Mouse (Mus musculus) kidney, postnatal 14 days (tissue): ENCODE measurements around the gene Olfr221.

ENCODE experiments used
- DNase-seq: peaks from one replicate; pipeline ENCODE4 v3.0.0; 2022; ENCODE audit warnings: mixed read lengths

The Olfr221 gene

GRCm38 (mm10) chr14:52019051-52019589 lies 23.1 kb downstream of the Olfr221 start:
- no peak for DNase-seq

GRCm38 (mm10) chr14:52018248-52019050 lies 23.8 kb downstream of the Olfr221 start:
- DNase-seq, result no peak

GRCm38 (mm10) chr14:52017662-52018061 lies 24.6 kb downstream of the Olfr221 start:
- DNase-seq, result no peak

GRCm38 (mm10) chr14:52016625-52017405 lies 25.4 kb downstream of the Olfr221 start:
- peak; percentile 13 for DNase-seq

- no peak for DNase-seq
Measured at GRCm38 (mm10) chr14:52015445-52016100, 26.7 kb downstream of the Olfr221 start, which contains the start of gene Tmem253. Gene Tmem253, plus strand, starts transcription at chr14:52015658.

GRCm38 (mm10) chr14:52014761-52015311 lies 27.4 kb downstream of the Olfr221 start:
- DNase-seq, result peak; percentile 81

GRCm38 (mm10) chr14:52014271-52014760 lies 27.9 kb downstream of the Olfr221 start:
- DNase-seq, result no peak

- no peak for DNase-seq
Measured at GRCm38 (mm10) chr14:52013771-52014219, 28.5 kb downstream of the Olfr221 start.

GRCm38 (mm10) chr14:52013021-52013610 lies 29.1 kb downstream of the Olfr221 start:
- DNase-seq, result no peak

- DNase-seq, result no peak
Measured at GRCm38 (mm10) chr14:52012553-52012952, 29.7 kb downstream of the Olfr221 start.

GRCm38 (mm10) chr14:52012085-52012484 lies 30.2 kb downstream of the Olfr221 start:
- DNase-seq, result no peak

- DNase-seq, result no peak
Measured at GRCm38 (mm10) chr14:52011683-52012082, 30.6 kb downstream of the Olfr221 start.

GRCm38 (mm10) chr14:52010446-52011111 lies 31.7 kb downstream of the Olfr221 start:
- peak; percentile 83 for DNase-seq

GRCm38 (mm10) chr14:52009841-52010240 lies 32.4 kb downstream of the Olfr221 start:
- no peak for DNase-seq

- no peak for DNase-seq
Measured at GRCm38 (mm10) chr14:52009361-52009760, 32.9 kb downstream of the Olfr221 start.

- peak; percentile 93 for DNase-seq
Measured at GRCm38 (mm10) chr14:52008321-52009203, 33.7 kb downstream of the Olfr221 start.

GRCm38 (mm10) chr14:52006771-52007170 lies 35.5 kb downstream of the Olfr221 start:
- DNase-seq, result no peak

GRCm38 (mm10) chr14:52006241-52006640 lies 36.0 kb downstream of the Olfr221 start:
- DNase-seq, result no peak

- DNase-seq, result no peak
Measured at GRCm38 (mm10) chr14:52005616-52006015, 36.6 kb downstream of the Olfr221 start.

- DNase-seq, result no peak
Measured at GRCm38 (mm10) chr14:52005141-52005540, 37.1 kb downstream of the Olfr221 start.
